Mouse (Mus musculus) layer of hippocampus, adult 9-11 months (tissue): ENCODE data around the gene Bcat1.
"Not testable (repeated sequence)": the region's sequence is repeated elsewhere in the genome, so short reads cannot be mapped to it uniquely, and the experiment has no call there.

Experiments used
- DNase-seq: peaks from one replicate; pipeline ENCODE4 v3.0.0; 2022

Gene Bcat1

DNA sequence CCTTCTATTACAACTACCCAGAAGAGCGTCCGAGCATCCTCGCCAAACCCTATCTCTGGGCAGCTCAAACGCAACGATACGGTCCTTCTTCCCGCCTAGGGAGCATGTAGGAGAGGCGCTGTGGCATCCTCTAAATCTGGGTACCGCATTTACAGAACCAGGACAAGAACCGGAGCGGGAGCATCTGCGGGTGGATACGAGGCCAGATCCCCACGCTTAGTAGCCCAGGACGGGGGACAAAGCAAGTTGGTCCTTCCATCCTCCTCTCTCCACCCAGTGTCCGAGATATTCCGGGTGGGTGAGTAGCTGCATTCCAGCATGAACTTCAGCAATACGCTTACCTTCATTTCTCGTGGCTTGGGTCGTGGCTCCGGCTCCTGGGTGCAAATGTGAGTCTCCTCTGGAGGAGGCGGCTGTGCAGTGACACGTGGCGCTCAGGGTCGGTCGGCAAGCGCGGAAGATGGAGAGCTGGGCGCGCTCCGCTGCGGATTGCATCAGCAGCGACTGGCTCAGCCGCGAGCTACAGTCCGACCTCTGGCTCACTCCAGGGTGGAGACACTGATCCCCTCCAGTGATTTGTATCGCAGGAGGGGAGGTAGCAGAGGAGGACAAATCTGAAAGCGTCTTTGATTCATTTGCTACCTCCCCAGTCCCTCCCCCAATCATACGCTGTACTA is at the start of gene Bcat1:
Gene Bcat1, minus strand, starts transcription at position 637 of the 677 bp plus-strand sequence.
- no peak for DNase-seq

DNA sequence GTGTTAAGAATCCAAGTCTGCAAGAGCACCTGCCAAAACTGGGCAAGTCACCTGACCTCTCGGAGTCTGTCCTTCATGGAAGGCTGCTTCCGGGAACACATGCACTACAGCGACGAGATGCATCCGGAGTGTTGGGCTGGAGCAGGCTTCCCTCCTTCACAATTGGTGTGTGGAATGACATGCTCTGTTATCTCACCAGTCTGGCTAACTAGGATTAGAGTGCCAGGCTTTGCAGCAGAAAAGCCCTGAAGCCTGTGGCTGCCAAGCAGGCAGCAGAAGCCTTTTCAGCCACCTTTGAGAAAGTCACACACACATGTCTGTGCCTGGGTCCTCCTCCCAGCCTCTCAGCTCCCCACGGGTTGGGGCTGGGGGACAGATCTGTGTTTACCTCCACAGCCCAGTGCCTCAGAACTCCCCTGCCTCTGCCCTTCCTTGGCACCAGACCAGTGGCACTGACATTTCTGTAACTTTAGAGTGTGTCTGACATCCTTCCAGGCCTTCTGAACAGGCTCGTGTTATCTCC is 49.7 kb upstream of the Bcat1 start:
- no peak for DNase-seq

DNA sequence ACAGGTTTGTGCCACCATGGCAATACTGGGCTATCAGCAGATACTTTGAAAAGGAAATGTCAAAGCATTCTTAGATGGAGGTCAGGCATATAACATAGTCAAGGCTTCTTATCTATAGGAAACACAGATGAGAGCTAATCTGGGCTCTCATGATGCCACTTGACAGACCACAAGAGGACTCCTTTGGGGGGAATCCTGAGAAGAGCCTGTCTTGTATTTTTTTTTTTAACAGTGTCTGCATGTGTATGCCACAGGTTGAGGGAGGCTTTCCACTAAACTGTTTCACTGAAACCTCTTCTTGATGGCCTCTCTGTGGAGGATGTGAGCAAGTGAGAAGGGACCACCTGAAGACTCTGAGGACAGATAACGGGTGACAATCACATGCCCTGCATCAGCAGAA is 48.6 kb upstream of the Bcat1 start:
- no peak for DNase-seq

DNA sequence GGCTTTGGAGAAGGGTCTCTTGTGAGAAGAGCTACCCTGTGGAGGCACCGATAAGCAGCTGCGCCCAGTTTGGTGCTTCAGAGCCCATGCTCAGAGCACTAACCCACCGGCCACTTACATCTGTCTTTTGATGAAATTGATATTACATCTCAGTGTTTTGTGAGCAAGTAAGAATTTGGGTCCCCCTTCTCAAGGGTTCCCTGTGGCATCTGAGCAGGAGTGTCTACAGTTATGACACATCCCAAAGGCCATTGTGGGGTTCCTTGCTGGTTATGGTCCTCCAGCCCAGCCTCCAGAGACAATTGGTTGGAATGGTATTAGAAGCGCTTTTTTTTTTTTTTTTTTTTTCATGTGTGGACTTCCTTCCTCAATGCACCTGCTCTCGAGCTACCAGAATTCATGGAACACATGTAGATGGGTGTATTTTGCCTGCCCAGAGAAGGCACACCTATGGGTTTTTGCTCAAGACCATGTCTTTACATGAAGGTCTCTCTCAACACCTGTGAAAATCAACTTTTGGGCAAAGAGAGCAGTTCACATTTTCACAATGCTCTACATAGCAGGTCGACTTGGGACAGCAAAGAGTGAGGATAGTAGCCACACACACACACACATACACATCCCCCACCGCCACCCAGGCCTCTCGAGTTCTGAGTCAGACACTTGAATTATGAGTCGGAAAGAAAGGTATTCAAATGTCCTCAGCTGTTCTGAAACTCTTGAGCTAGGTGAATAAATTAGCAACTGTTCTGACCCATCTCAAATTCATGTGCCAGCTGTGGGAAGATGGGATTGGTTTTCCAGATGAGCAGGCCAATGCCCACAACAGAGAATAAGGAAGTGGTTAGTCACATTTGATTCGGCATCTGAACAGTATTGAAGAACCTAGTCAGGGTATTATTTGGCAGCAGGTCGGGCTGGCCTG is 47.4 kb upstream of the Bcat1 start:
- no peak for DNase-seq

DNA sequence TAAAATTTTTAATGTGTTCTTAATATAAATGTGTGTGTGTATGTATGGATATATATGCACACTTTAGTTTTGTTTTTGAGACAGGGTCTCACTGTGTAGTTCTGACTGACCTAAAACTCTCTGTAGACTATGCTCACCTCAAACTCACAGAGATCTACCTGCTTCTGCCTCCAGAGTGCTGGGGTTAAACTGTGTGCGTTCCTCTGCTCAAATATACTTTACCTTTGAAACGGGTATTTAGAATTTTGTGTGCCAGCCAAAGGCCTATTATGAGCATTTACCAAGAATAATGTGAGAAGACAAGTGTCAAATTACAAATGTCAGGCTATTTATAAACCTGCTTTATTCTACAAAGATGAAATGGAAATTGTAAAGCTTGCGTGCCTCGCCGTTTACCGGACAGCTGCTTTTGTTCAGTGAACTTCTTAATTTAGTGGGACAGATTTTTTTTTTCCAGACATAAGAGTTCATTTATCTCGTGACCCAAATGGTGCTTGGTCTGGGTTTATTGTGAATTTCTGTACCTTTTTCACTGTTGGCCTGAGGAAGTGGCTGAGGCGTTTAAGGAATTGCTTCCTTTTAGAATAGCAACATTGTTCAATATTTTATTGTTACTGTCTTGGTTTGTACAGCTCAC is 46.6 kb upstream of the Bcat1 start:
- no peak for DNase-seq

DNA sequence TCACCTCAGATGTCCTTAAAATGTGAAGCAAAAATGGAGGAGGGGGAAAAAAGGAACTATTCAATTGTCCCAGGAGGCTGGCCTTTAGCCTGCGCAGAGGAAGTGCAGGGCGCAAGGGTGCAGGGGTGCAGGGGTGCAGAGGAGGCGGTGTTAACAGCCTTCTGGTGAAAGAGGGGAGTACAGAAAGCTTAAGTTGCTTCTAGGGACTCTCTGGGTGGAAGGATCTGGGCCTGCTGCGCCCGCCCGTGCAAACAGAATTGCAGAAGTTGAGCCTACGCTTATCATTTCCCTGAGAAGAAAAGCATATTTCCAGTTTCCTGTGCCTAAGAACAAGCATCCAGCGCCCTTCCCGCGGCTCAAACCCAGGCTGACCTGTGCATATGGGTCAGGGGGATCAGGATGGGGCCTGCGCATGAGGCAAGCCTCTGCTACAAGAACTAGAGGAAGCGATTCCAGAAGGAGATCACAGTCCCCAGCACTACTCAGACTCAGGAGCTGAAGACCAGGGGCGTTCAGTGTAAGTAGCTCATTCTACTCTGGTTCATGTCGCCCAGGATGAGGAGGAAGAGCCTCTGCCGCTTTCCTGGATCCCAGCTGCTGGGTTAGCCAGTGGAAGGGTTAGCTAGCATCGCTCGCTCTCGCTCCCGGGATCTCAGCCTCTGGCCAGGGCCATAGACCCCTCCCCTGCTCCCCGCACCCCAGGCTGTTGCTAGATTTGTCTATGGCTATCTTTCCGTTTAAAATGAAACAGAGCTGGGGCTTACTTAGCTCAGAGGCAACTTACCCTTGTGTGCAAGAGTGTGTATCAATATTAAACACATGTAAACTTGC is 45.8 kb upstream of the Bcat1 start:
- peak; percentile 51 for DNase-seq

DNA sequence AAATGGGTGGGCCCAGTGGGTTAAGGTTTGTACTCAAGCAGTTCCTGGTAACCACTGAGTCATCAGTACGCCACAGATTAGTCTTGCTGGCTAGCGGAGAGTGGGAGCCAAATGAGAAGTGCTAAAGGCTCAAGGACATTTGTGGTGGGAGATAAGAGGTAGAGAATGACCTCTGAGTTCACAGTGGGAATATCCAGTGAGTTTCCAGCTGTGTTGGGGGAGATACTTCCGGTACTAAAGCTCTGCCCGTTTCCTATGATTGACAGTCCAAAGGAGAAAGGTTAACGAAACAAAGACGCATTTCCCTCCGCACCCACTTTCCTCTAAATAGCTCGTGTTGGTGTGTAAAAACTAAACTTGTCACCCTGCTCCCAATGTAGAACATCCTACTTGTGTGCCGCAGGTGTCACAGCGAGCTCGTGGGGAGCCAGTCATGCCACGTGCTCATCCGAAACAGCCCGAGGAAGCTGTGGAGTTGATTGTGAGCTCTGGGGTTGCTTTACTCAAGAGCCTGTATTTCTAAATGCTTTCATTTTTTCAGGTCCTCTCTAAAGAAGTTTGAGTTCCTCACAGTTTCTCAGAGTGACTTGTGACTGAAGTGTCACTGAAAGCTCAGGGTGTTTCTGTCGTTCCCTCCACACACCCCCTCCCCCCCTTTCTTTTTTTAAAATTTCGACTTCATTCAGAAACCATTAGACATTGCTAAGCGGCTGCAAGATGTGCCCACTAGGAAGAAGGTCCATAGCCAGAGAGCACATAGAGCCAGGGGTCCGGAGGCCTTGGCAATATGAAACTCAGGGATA is 45.0 kb upstream of the Bcat1 start:
- peak; percentile 28 for DNase-seq

DNA sequence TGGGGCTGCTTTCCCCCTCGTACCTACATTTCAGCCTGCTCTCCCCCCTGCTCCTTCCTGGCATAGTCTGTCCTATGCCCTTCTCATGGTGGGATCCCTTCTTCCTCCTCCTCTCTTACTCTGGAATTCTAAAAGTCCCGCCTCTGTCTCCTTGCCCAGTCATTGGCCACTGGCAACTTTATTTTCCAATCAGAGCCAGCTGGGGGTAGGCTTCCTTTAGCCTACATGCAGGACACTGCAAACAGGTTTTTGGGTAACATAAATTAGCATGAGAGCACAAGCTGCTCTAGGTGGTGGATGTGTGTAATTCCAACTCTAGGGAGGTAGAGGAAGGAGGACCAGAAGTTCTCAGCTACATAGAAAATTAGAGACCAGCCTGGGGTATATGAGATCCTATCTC is 44.1 kb upstream of the Bcat1 start:
- no peak for DNase-seq

DNA sequence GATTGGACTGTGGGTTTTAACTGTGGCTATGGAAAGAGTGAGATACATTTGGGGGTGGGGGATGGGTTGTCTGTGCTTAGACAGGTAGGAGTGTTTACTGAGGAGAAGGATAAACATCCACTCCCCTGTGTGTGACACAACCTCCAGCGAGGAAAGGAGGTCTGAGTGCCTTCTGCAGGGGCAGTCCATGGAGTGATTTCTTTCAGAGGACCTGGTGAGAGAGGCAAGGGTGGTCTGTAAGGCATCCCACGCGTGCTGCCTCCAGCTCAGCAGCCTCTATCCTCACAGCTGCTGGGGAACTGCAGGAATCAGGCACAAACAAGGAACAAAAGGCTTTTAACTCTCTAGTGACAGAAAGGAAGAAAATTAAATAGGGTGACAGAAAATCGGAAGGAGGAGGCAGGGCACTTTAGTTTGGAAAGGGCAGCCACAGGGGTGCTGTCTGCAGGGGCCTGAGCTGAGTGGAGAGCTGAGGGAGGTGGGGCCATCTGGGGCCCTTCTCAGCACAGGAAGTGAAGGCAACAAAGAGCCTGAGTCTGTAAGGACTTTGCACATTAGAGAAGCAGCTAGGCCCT is 40.2 kb upstream of the Bcat1 start:
- DNase-seq, result no peak

DNA sequence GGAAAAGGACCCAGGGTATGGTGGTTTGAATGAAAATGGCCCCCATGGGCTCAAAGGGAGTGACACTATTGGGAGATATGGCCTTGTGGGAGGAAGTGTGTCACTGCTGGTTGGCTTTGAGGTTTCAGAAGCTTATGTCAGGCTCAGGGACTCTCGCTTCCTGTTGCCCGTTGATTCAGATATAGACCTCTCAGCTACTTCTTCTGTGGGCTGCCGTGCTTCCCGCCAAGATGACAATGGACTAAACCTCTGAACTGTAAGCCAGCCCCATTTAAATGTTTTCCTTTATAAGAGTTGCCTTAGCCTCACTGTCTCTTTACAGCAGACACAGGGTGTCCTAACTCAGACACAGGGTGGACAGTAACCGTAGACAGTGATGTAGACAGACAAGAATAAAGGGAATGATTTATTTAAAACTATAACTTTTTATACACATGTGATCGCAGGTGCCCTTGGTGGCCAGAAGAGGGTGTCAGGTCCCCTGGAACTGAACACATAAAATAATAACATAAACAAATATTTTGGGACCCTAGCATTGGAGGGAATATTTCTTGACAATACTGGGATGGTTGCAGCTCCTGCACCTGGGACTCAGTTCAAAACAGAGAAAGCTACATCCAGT is 39.6 kb upstream of the Bcat1 start, which contains the start of gene Lrmp:
Gene Lrmp, plus strand, starts transcription at position 178 of the 622 bp plus-strand sequence.
- peak; percentile 18 for DNase-seq

DNA sequence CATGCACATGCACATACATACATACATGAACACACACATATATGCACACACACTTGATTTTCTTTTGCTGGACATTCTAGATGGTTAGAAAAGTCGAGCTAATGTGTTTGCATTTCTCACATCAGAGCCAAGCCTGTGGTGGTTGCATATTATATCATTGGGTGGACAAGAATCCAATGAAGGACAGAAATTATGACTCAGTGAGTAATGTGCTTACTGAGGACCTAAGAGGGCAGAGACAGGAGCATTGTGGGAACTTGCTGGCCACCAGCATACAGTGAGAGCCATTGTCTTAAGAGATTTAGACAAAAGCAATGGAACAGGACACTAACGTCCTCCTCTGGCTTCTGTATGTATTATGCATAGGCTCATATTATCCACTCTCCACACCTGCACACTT is 38.6 kb upstream of the Bcat1 start:
- no peak for DNase-seq

DNA sequence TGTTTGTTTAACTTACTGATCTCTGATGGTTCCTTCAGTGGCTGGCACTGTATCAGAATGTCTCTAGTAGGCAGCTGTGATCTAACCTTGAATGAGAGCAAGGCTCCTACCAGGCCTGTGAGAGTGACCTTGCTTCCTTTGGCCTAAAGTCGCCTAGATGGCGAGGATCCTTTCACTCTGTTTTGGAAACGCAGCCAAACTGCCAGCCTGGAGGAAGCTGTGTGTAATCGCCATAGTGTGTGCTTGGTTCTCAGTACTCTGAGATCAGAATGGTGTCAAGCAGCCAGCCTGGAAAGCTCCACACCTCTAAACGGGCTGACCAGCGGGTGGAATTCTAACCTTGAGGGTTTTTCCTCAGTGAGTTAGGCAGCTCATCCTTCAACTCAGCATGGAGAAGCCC is 36.9 kb upstream of the Bcat1 start:
- no peak for DNase-seq

DNA sequence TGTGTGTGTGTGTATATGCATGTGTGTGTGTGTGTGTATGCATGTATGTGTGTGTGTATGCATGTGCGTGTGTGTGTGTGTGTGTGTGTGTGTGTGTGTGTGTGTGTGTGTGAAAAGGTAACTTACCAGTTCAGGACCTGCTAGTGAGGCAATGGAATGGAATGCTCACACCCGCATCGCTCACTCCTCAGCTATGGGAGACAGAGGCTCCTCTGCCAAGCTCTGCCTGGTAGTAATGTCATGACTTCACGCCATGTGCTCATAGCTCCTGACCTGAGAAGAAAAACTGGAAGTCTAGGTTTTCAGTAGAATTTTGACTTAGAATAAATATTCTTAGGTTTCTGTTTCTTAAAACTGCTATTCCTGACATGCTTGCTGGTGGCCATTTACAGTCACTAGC is 34.8 kb upstream of the Bcat1 start:
- DNase-seq, result no peak

DNA sequence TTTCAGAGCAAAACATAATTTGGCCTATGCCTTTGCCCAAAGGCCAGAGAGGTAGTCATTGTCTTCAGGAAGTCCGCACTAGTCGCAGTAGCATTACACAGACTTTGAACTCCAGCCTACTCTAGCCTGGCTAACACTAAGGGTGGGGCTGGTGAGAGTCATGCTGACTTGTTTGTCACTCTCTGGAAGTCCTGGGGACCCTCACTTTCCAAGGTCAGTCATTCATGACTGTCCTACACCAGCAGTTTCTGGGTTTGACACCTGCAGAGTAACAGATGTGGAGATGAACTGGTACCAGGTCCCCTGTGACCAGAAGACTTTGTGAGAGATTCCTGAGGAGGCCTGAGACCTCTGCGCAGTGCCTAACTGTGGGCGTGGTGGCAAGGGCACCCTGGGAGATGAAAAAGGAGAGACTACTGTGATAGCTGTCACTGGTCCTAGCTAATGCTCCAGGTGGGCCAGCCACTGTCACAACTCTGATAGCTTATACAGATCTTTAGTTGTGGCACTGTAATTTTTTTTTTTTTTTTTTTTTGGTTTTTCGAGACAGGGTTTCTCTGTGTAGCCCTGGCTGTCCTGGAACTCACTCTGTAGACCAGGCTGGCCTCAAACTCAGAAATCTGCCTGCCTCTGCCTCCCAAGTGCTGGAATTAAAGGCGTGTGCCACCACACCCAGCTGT is 30.3 kb upstream of the Bcat1 start:
- DNase-seq, result no peak

DNA sequence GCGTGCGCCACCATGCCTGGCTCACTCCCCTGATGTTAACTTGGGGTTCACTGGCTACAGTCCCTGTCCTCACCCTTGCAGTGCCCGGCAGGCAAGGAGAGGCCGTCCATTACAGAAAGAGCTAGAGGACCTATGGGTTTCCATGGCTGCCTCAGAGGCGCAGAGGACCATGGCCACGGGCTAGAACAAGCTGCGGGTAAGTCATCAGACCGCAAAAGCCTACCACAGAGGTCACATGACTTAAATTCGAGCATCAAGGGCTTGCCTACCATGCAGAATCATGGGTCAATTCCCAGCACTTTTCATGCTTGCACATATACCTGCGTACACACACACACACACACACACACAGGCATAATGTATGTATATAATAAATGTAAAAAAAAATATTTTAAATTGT is 29.5 kb upstream of the Bcat1 start:
- DNase-seq, result no peak

DNA sequence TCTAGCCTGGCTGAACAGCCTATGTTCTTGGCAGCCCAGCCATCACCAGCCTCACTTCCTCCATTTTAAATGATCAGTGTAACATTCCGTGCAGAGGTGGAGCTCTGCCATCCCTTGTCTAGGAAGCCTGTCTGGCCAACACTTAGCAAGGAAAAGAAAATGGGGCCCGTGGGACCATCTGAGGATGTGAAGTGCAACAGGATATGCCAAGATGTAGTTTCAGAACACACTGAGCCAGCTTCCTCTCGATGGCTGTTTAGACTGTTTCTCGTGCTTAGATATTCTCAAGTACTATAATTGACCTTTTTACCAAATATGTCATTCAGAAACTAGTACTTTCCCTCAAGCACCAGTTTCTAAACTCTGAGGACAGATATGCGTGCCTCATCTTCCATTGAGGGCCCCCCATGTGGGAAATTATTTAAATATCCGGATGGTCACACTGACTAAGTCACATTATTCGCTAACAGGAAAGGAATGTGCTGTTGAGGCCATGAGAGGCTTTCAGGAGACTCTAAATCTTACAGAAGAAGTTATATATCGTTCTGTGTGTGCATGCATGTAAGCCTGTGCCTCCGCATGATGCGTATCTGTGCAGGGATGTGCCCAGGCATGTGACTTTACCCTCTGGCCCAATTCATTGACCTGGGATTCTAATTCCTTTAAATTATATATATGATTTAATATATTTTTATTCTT is 28.4 kb upstream of the Bcat1 start:
- no peak for DNase-seq

DNA sequence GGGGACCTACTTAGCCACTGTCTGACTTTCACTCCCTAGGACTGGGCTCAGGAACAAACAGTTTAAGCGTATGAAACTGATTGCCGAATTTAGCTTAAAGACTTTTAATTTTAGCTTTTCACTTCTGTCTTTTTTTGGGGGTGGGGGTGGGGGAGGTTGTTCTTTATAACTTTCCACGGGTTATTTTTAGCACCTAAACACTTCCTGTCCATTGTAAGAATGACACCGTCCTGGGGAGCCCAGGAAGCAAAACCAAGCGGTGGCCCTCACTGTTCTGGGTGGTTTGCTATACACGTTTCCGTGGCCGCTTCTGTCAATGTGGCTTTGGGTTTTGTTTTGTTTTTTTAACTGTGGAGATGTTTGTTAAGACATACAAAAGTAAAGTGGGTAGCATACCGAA is 24.9 kb upstream of the Bcat1 start:
- peak; percentile 32 for DNase-seq

DNA sequence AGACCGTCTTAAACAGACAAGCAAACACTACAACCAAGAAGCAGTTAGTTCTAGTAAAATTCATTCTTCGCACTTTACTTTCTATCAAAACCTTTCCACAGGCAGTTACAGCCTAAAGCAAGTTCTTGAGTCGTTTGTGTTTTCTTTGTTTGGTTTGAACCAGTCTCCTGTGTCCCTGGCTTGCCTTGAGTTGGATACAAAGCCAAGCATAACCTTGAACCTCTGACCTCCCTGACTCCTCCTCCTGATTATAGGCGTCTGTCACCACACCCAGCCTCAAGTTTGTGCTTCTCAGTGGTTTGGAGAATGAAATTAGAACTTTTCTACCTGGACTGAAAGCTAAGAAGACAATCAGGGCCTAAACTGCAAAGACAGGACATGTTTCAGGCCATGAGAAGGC is 18.4 kb upstream of the Bcat1 start:
- no peak for DNase-seq

DNA sequence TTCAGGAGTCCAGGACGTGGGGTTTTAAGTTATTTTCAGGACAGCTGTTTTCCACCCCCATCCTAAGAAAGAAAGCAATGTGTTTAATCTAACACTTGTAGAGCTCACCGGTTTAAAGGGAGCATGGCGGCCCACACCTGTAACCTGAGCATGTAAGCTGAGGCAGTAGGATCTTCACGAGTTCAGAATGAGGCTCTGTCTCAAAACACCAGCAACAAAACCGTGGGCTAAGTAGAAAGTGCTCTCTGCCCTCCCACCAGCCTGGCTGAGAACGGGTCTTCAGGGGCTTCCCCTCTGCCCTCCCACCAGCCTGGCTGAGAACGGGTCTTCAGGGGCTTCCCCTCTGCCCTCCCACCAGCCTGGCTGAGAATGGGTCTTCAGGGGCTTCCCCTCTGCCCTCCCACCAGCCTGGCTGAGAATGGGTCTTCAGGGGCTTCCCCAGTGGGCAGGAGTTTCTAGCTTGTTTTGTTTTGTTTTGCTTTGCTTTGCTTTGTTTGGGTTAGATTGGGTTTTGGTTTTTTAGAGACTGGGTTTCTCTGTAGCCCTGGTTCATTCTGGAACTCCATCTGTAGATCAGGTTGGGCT is 17.1 kb upstream of the Bcat1 start:
- DNase-seq, result not testable (repeated sequence)
